Mouse (Mus musculus) neural tube, embryonic 15.5 days (tissue): ENCODE measurements around the gene Ffar4. TPM values are rescaled to one million over a fixed set of nuclear protein-coding genes. Genes with fewer than 3 reads are reported as not detected.

ENCODE experiments used
- ATAC-seq: fragments of 200-750 bp; cut with Nextera tagmentation; 2 replicates; pipeline ENCODE4 v1.8.0; 2017; ENCODE audit warnings: mild to moderate bottlenecking, moderate TSS enrichment, moderate library complexity; ENCODE audit not compliant: low FRiP score
- H3K27ac ChIP-seq: fragments of 300-500 bp; sonication (generic); replicated peaks from 2 replicates; pipeline ENCODE4 v1.5.1; 2015; ENCODE audit warnings: mild to moderate bottlenecking, inconsistent platforms
- H3K27me3 ChIP-seq: fragments of 300-500 bp; sonication (generic); replicated peaks from 2 replicates; pipeline ENCODE4 v1.6.1; 2015; ENCODE audit warnings: inconsistent platforms
- H3K36me3 ChIP-seq: fragments of 300-500 bp; sonication (generic); 2 replicates; pipeline ENCODE4 v1.6.1; 2015; ENCODE audit warnings: inconsistent platforms
- H3K4me1 ChIP-seq: fragments of 300-500 bp; sonication (generic); 2 replicates; pipeline ENCODE4 v1.6.1; 2015; ENCODE audit warnings: inconsistent platforms
- H3K4me2 ChIP-seq: fragments of 300-500 bp; sonication (generic); 2 replicates; pipeline ENCODE4 v1.6.1; 2015; ENCODE audit warnings: inconsistent platforms, mild to moderate bottlenecking, moderate library complexity
- H3K4me3 ChIP-seq: fragments of 300-500 bp; sonication (generic); replicated peaks from 2 replicates; pipeline ENCODE4 v1.5.1; 2015; ENCODE audit warnings: mild to moderate bottlenecking, inconsistent platforms
- H3K9ac ChIP-seq: fragments of 300-500 bp; sonication (generic); replicated peaks from 2 replicates; pipeline ENCODE4 v1.6.1; 2015; ENCODE audit warnings: mild to moderate bottlenecking, inconsistent platforms
- H3K9me3 ChIP-seq: fragments of 300-500 bp; sonication (generic); replicated peaks from 2 replicates; pipeline ENCODE4 v1.6.1; 2016; ENCODE audit warnings: inconsistent platforms
- WGBS: fragments of 180-500 bp; shearing (Covaris S2); methylation state at CpG from one replicate; pipeline ENCODE4 v1.1.7; 2015; ENCODE audit warnings: mixed read lengths; 5-methylcytosine and 5-hydroxymethylcytosine counted together
- polyA plus RNA-seq: library from polyadenylated mRNA; unstranded; fragments of >200 nt; fragmentation: Nextera tagmentation; extraction: Ambion mirVana; gene quantifications from 2 replicates; pipeline ENCODE4 v1.2.1, GENCODE M21; 2015

Gene Ffar4
- polyA plus RNA-seq = 0.18 and 1.9 TPM in 2 replicates

DNA sequence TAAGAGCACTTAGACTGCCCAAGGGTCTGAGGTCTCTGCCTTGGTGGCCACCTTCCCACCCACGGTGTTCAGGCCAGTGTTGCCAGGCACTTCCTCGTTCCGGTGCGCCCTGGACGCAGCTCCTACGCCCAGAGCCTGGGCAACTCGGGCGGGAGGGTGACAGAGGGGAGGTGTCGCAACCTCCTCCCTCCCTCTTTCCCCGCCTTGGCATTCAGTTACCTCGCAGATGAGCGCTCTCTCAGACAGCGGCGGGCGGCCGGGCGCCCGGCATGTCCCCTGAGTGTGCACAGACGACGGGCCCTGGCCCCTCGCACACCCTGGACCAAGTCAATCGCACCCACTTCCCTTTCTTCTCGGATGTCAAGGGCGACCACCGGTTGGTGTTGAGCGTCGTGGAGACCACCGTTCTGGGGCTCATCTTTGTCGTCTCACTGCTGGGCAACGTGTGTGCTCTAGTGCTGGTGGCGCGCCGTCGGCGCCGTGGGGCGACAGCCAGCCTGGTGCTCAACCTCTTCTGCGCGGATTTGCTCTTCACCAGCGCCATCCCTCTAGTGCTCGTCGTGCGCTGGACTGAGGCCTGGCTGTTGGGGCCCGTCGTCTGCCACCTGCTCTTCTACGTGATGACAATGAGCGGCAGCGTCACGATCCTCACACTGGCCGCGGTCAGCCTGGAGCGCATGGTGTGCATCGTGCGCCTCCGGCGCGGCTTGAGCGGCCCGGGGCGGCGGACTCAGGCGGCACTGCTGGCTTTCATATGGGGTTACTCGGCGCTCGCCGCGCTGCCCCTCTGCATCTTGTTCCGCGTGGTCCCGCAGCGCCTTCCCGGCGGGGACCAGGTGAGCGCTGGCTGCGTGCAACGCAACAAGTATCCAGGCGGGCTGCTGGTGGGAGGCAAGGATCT, at the start of gene Ffar4:
Gene Ffar4 (plus strand): TSS at position 214 of the 901 bp plus-strand sequence.
- Histone ChIP-seq H3K4me3 (peak within 1 kb of the TSS; percentile 39), H3K4me1 (peaks cover 12% of the 10 kb centered on the region), H3K9ac (peak within 1 kb of the TSS; percentile 18; the same call in 1 of the 2 replicates), H3K9me3 (no peaks in the 10 kb centered on the region), H3K36me3 (no peaks in the 10 kb centered on the region), H3K27me3 (peaks cover 40% of the 10 kb centered on the region), H3K4me2 (peak within 1 kb of the TSS; percentile 74), H3K27ac (no peak within 1 kb of the TSS)
- peak; percentile 43; the same call in 1 of the 2 replicates for ATAC-seq
- under 1% methylated on average over 77 of the region's 77 CpGs for WGBS

DNA sequence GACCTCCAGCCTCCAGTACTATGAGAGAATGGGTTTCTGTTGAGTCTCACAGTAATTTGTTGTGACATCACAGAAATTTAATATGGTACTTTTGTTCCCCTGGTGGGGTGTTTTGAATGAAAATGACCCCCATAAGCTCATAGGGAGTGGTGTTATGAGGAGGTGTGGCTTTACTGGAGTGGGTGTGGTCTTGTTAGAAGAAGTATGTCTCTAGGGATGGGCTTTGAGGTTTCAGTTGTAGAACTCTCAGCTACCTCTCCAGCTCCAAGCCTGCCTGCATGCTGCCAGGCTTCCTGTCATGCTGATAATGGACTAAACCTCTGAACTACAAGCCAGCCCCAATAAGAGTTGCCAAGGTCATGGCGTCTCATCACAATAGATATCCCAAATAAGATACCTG, 47.2 kb upstream of the Ffar4 start:
- H3K27ac ChIP-seq = no peak overlapping the region

DNA sequence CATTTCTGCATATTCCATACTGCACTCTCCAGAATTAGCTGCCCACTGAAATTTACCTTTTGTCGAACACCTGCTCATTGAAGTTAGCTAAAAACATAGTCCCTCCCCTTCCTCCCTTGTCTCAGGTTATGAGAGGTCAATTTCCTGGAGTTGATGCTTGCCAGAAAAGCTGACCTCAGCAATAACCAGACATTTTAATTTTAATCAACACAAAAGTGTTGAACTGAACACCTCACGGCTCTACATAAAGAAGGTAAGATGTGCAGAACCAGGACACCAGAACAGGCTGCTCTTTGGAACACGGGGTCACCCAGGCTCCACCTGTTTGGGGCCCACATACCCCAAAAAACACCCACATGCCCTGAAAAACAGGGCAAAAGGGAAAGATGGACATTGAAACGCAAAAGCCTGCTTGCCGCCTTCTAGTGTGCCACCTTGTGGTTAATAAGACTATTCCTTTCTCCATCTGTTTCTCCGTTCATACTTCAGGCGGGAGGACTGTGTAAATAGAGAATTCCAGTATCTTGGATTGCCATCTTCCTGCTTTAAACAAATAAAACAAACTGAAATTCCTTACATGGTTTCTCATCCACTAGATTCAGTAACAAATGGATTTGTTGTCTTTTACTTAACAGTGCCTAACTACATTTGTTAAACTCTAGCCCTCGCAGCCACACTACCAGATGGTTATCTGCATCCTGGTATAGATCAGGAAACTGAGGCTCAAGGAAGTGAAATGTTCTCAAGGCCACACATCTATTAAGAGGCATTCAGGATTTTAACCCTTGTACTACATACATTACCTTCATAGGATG, 43.4 kb upstream of the Ffar4 start:
- no peaks in the 10 kb centered on the region for H3K27me3 ChIP-seq
- 30% methylated on average over 8 of the region's 8 CpGs for WGBS
- H3K4me1 ChIP-seq = peaks cover 18% of the 10 kb centered on the region
- H3K9ac ChIP-seq = peak overlapping the region; percentile 53; the same call in 1 of the 2 replicates
- peak overlapping the region; percentile 95 for H3K4me2 ChIP-seq
- peak overlapping the region; percentile 66; the same call in 1 of the 2 replicates for H3K27ac ChIP-seq
- H3K4me3 ChIP-seq = peak overlapping the region; percentile 72
- ATAC-seq = no peak
- H3K9me3 ChIP-seq = no peaks in the 10 kb centered on the region
- no peaks in the 10 kb centered on the region for H3K36me3 ChIP-seq

More for the DNA sequence above, 47.2 kb upstream of the Ffar4 start:
- H3K27me3 ChIP-seq = 0 out of 2 replicates have a peak, but pooled peaks cover 2% of the 10 kb centered on the region
- H3K4me3 ChIP-seq = no peak overlapping the region
- 94% methylated on average over 1 of the region's 1 CpGs for WGBS
- no peaks in the 10 kb centered on the region for H3K9me3 ChIP-seq
- H3K9ac ChIP-seq = no peak overlapping the region
- ATAC-seq = no peak
- peaks cover 8% of the 10 kb centered on the region; the same call in 1 of the 2 replicates for H3K4me1 ChIP-seq
- no peaks in the 10 kb centered on the region for H3K36me3 ChIP-seq
- no peak overlapping the region for H3K4me2 ChIP-seq

DNA sequence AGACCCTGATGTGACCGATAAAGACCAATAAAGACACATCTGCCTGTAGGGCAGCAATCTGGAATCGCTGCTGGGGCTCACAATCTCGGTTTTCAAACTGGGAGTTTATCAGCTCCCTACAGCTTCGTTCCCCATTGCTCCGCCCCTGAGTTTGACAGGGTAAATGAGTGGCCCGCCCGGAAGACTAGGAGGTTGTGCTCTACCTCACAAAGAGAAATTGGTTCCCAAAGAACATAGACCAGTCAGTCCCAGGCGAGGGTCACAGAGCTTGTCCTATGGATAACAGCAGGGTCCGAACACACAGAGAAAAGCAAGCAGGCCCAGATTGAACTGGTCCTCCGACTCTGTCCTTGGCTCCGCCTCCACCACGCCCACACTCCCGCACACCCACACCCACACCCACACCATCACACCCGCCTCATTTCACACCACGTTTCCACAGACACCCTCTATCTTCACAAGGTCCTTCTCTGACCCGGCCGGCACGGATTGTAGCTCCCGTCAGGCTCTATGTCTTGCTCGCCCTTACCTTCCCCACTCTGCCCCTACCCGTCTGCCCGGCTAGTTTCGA, 42.6 kb upstream of the Ffar4 start:
- Histone ChIP-seq H3K9ac (peak overlapping the region; percentile 53), H3K4me2 (peak overlapping the region; percentile 95), H3K4me3 (peak overlapping the region; percentile 72), H3K4me1 (peaks cover 18% of the 10 kb centered on the region), H3K9me3 (no peaks in the 10 kb centered on the region), H3K27me3 (no peaks in the 10 kb centered on the region), H3K36me3 (no peaks in the 10 kb centered on the region), H3K27ac (peak overlapping the region; percentile 66; the same call in 1 of the 2 replicates)
- under 1% methylated on average over 23 of the region's 23 CpGs for WGBS
- ATAC-seq = peak; percentile 93

DNA sequence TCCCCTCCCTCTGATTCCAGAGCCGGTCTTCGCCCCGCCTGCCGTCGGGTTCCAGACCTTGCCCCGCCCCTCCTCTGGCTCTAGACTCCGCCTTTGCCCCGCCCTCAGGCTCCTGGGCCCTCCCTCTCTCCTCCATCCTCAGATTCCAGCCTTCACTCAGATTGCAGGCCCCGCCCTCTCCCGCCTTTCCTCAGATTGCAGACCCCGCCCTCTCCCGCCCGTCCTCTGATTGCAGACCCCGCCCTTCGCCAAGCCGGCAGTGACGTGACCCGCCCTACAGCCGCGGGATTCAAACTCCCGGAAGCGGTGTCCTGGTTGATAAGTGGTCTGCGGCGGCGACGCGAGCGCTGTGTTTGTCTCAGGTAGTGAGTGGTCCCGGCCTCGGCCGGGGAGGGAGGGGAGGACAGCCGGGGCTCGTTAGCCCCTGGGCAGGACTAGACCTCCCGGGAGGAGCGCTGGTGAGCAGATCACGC, 42.1 kb upstream of the Ffar4 start, which contains the start of gene Cep55:
Gene Cep55 (plus strand): TSS at position 292 of the 473 bp plus-strand sequence.
- no peaks in the 10 kb centered on the region for H3K27me3 ChIP-seq
- WGBS = 0% methylated on average over 35 of the region's 36 CpGs

DNA sequence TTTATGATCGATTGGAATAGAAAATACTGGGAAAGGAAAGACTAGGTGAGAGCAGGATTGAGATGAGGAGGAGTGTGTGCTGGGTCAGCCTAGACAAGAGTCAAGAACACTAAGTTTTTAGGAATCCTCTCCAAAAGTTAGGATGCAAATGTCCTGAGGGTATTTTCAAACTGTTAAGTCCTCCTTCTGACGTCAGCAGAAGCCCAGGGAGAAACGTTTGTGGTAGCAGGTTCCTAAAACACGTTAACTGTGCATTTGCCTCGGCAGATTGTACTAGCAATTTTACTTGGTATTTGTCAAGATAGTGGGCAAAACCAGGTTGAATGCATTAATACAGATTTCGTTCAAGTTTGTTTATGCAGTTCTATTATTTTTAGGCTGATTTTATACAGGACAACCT, 41.1 kb upstream of the Ffar4 start:
- Histone ChIP-seq H3K9ac (no peak overlapping the region), H3K4me1 (peaks cover 18% of the 10 kb centered on the region), H3K27me3 (no peaks in the 10 kb centered on the region), H3K9me3 (no peaks in the 10 kb centered on the region), H3K27ac (no peak overlapping the region), H3K36me3 (no peaks in the 10 kb centered on the region), H3K4me2 (peak overlapping the region; percentile 95), H3K4me3 (peak overlapping the region; percentile 72)
- 18% methylated on average over 6 of the region's 6 CpGs for WGBS
- no peak for ATAC-seq

More for the DNA sequence above, 42.1 kb upstream of the Ffar4 start, which contains the start of gene Cep55:
- H3K4me2 ChIP-seq = peak within 1 kb of the TSS; percentile 95
- peak within 1 kb of the TSS; percentile 53 for H3K9ac ChIP-seq
- ATAC-seq = peak; percentile 98
- H3K4me1 ChIP-seq = peaks cover 18% of the 10 kb centered on the region
- peak within 1 kb of the TSS; percentile 72 for H3K4me3 ChIP-seq
- no peaks in the 10 kb centered on the region for H3K9me3 ChIP-seq
- no peaks in the 10 kb centered on the region for H3K36me3 ChIP-seq
- H3K27ac ChIP-seq = peak within 1 kb of the TSS; percentile 66; the same call in 1 of the 2 replicates

DNA sequence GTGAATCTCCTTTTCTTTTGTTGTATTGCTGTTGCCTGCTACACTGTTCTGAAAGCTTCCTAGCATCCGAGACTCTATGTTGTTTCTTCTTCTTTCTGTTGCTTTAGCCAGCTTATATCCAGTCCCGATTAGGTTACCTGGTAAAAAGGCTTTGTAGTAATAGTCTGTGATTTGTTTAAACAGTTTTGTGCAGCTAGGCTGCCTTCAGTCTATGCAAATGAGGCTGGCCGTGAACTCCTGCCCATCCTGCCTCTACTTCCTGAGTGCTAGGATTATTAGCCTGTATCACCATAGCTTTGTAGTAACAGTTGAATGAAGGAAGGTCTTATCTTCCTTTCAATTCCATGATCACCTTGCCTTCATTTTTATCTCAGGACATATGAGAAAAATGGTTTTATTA, 40.6 kb upstream of the Ffar4 start:
- H3K4me1 ChIP-seq = peaks cover 18% of the 10 kb centered on the region
- no peaks in the 10 kb centered on the region for H3K9me3 ChIP-seq
- H3K9ac ChIP-seq = no peak overlapping the region
- no peak for ATAC-seq
- no peaks in the 10 kb centered on the region for H3K27me3 ChIP-seq
- 49% methylated on average over 3 of the region's 3 CpGs for WGBS
- no peaks in the 10 kb centered on the region for H3K36me3 ChIP-seq
- peak overlapping the region; percentile 95 for H3K4me2 ChIP-seq
- no peak overlapping the region for H3K4me3 ChIP-seq
- H3K27ac ChIP-seq = no peak overlapping the region

DNA sequence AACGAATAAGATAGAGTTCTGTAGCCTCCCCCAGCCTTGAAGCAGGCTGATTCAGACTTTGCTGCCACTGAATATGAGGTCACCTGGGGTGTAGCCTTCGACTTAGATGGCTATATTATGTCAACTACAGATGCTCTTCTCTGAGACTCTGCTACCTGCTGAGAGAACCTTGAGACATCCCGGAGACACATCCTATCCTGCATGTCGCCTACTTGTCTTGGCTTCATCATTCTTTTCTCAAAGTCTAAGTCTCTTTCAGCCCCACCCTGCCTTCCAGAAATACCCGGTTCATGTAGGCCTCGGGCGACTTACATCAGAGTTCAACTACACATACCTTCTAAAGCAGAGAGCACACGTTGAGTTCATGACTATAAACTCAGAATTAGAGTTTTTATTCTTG, 39.9 kb upstream of the Ffar4 start:
- H3K36me3 ChIP-seq = no peaks in the 10 kb centered on the region
- no peak overlapping the region for H3K9ac ChIP-seq
- H3K4me2 ChIP-seq = no peak overlapping the region
- H3K9me3 ChIP-seq = no peaks in the 10 kb centered on the region
- H3K27ac ChIP-seq = no peak overlapping the region
- peaks cover 18% of the 10 kb centered on the region for H3K4me1 ChIP-seq
- 92% methylated on average over 8 of the region's 8 CpGs for WGBS
- ATAC-seq = no peak
- no peaks in the 10 kb centered on the region for H3K27me3 ChIP-seq
- H3K4me3 ChIP-seq = no peak overlapping the region

DNA sequence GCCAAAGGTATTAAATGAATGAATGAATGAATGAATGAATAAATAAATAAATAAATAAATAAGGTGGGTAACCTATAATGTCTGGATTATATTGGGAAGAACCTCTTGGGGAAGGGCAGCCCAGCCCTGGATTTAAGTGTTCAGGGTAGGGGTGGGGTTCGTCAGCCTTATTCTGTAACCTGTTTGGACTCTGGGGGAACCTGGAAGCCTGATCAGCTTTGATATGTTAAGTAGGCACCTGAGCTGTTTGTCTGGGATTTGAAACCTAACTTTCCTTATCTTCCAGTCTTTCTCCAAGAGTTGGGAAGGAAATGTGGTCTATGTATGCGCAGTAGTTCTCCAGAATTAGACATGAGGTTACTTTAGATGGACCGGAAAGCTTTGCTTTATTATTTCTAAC, 33.7 kb upstream of the Ffar4 start:
- Histone ChIP-seq H3K4me1 (no peaks in the 10 kb centered on the region), H3K36me3 (no peaks in the 10 kb centered on the region), H3K27ac (no peak overlapping the region), H3K4me3 (no peak overlapping the region), H3K9ac (no peak overlapping the region), H3K27me3 (no peaks in the 10 kb centered on the region), H3K4me2 (no peak overlapping the region), H3K9me3 (no peaks in the 10 kb centered on the region)
- no peak for ATAC-seq
- WGBS = 94% methylated on average over 3 of the region's 3 CpGs

DNA sequence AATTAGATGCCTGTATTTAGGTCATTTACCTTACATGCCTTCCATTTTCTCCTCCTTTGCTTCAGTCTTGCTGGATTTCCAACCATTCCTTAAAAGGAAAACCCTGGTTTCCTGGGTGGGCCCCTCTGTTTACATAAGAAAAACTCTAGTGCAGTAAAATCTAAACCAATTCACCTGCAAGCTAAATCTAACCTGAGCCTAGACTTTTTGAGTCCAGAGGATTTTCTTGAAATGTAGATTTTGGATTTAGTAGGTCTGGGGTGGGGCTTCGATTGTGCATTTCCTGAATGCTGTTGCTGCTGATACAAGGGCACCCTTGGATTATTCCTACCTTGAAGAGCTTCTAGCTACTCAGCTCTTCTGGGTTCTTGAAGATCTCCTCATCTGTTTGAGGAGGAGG, 32.8 kb upstream of the Ffar4 start:
- WGBS = 100% methylated on average over 1 of the region's 1 CpGs
- H3K9me3 ChIP-seq = no peaks in the 10 kb centered on the region

DNA sequence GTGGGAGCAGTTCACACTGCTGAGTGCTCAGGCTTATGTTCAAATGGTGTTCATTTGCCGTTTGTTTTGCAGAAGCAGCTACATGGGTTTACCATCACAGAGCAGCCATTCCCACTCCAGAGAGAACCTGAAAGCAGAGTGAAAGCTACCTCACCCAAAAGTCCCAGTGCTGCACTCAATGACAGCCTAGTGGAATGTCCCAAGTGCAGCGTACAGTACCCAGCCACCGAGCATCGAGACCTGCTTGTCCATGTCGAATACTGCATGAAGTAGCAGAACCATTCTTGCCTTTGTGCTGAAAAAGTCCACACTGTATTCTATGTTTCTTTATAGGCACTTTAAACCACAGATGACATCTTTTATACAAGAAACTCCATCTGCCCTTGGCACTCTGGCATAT, 23.6 kb upstream of the Ffar4 start:
- H3K4me1 ChIP-seq = no peaks in the 10 kb centered on the region
- H3K9me3 ChIP-seq = no peaks in the 10 kb centered on the region
- 97% methylated on average over 5 of the region's 5 CpGs for WGBS
- no peak overlapping the region for H3K9ac ChIP-seq
- H3K4me2 ChIP-seq = no peak overlapping the region
- 0 out of 2 replicates have a peak, but pooled peaks cover 5% of the 10 kb centered on the region for H3K36me3 ChIP-seq
- no peaks in the 10 kb centered on the region for H3K27me3 ChIP-seq
- no peak overlapping the region for H3K27ac ChIP-seq
- H3K4me3 ChIP-seq = no peak overlapping the region
- no peak for ATAC-seq

More for the DNA sequence above, 32.8 kb upstream of the Ffar4 start:
- Histone ChIP-seq H3K4me2 (no peak overlapping the region), H3K4me3 (no peak overlapping the region), H3K36me3 (no peaks in the 10 kb centered on the region), H3K27me3 (no peaks in the 10 kb centered on the region), H3K4me1 (no peaks in the 10 kb centered on the region), H3K9ac (no peak overlapping the region), H3K27ac (no peak overlapping the region)
- no peak for ATAC-seq
